Mouse (Mus musculus) heart, embryonic 14.5 days (tissue): ENCODE results near the gene Tcn2. TPM values are rescaled to one million over a fixed set of nuclear protein-coding genes. Genes with fewer than 3 reads are reported as not detected.

ENCODE experiments used
- polyA plus RNA-seq: library from polyadenylated mRNA; unstranded; fragments of >200 nt; fragmentation: Nextera tagmentation; extraction: Ambion mirVana; gene quantifications from 2 replicates; pipeline ENCODE4 v1.2.1, GENCODE M21; 2014

The Tcn2 gene
- polyA plus RNA-seq, 1 experiment from 2014 or later, result 91.6 TPM

Other genes starting within 250 kb of the Tcn2 start
- 0.34 and 0.85 TPM in 2 replicates for gene Osbp2, start 68.3 kb downstream of the Tcn2 start, polyA plus RNA-seq
- not detected in 2 replicates for gene 4921536K21Rik, start 37.1 kb downstream of the Tcn2 start, polyA plus RNA-seq
- 11.5 and 11.6 TPM in 2 replicates for gene Dusp18, start 36.9 kb downstream of the Tcn2 start, polyA plus RNA-seq
- 3.0 and 3.4 TPM in 2 replicates for gene Slc35e4, start 17.5 kb downstream of the Tcn2 start, polyA plus RNA-seq
- 37.7 and 41.3 TPM in 2 replicates for gene Pes1, start 31.8 kb upstream of the Tcn2 start, polyA plus RNA-seq
- gene 4930556J24Rik, start 44.6 kb upstream of the Tcn2 start, polyA plus RNA-seq, result not detected in 2 replicates
- gene Gal3st1, start 51.5 kb upstream of the Tcn2 start, polyA plus RNA-seq, result 0.20 TPM in 1 of 2 replicates, not detected in the other
- gene Sec14l4, start 99.3 kb upstream of the Tcn2 start, polyA plus RNA-seq, result not detected in 2 replicates
- not detected in 2 replicates for gene Sec14l3, start 132.7 kb upstream of the Tcn2 start, polyA plus RNA-seq
- 28.8 and 32.3 TPM in 2 replicates for gene Mtfp1, start 163.3 kb upstream of the Tcn2 start, polyA plus RNA-seq
- 0.58 TPM in 2 replicates for gene Sec14l2, start 191.3 kb upstream of the Tcn2 start, polyA plus RNA-seq
- 20.6 and 21.2 TPM in 2 replicates for gene Rnf215, start 203.0 kb upstream of the Tcn2 start, polyA plus RNA-seq
- gene Ccdc157, start 228.1 kb upstream of the Tcn2 start, polyA plus RNA-seq, result 3.0 and 3.2 TPM in 2 replicates
- gene Sf3a1, start 228.2 kb upstream of the Tcn2 start, polyA plus RNA-seq, result 31.6 and 34.3 TPM in 2 replicates